Mouse (Mus musculus): ENCODE measurements around the gene Ehd2. TPM values are rescaled to one million over a fixed set of nuclear protein-coding genes. Genes with fewer than 3 reads are reported as not detected.

Gene Ehd2
- polyA plus RNA-seq, 1 experiment from 2014 or later, result 6.4 TPM

DNA sequence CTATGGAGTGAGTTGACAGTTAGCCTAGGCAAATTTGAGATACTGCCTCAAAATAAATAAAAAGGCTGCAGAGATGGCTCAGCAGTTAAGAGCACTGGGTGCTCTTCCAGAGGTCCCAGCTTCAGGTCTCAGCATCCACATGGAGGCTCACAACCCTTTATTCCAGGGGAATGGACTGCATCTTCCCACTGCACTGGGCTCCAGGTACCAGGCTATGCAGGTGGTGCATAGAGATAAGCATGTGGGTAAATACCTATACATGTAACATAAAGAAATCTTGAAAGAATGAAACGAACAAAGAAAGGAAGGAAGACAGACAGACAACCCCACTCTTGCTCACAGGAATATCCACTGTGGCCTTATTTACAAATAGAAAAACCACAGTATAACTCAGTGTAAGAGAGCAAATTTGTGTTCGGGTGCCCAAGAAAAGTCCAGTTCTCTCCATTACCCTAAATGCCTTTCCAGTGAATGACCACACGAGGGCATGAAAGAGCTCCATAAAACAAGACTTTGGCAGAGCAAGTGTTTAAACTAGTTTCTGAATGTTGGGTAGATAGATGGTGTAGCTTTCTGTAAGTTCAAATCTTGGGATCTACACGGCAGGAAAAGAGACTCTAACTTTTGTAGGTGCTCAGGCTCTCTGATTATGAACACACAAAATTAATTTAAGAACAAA, 15.5 kb upstream of the Ehd2 start:
- WGBS, result 54% methylated on average over 4 of the region's 4 CpGs
- H3K4me3 ChIP-seq (ENCODE audit: low read depth, low read length), result no peak overlapping the region
- H3K27me3 ChIP-seq (ENCODE audit: control insufficient read depth, insufficient read depth, low read length), result no peaks in the 10 kb centered on the region
- H3K9me3 ChIP-seq (ENCODE audit: control insufficient read depth, low read length), result no peaks in the 10 kb centered on the region
- no peak overlapping the region for H3K9ac ChIP-seq (ENCODE audit: low read depth, low read length)
- no peaks in the 10 kb centered on the region for H3K4me1 ChIP-seq (replicated peaks; ENCODE audit: control insufficient read depth, insufficient read depth, low read length)
- peak; percentile 32 for DNase-seq (ENCODE audit: low spot score)
- no peak for ATAC-seq (ENCODE audit: low FRiP score)
- H3K27ac ChIP-seq (ENCODE audit: low read depth, low read length), result no peak overlapping the region
- peaks cover 14% of the 10 kb centered on the region for H3K36me3 ChIP-seq (ENCODE audit: control insufficient read depth, insufficient read depth, low read length)
- no peak overlapping the region for H3K4me2 ChIP-seq (replicated peaks; ENCODE audit: low read depth, low read length)

DNA sequence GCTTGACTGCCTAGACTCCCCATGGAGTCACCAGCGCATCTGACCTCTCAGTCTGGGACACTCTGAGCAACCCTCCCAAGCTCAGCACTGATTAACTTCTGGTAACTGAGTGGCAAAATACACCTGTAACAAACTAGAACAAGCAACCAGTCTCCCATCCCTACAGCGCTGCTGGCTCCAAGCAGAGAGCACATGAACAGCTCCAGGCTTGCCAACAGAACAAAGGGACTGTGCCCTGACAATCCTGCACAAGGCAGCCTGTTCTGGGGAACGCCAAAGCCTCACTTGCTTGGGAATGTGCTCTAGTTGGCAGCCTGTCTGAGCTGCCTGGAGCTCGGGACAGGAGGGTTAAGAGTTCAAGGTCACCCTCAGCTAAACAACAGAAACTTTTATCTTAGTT, 14.2 kb upstream of the Ehd2 start:
- H3K27ac ChIP-seq (ENCODE audit: low read depth, low read length), result no peak overlapping the region
- H3K9me3 ChIP-seq (ENCODE audit: control insufficient read depth, low read length), result no peaks in the 10 kb centered on the region
- H3K4me1 ChIP-seq (replicated peaks; ENCODE audit: control insufficient read depth, insufficient read depth, low read length), result no peaks in the 10 kb centered on the region
- H3K4me3 ChIP-seq (ENCODE audit: low read depth, low read length), result no peak overlapping the region
- ATAC-seq (ENCODE audit: low FRiP score) (no peak), DNase-seq (ENCODE audit: low spot score) (no peak)
- peaks cover 10% of the 10 kb centered on the region; the same call in 1 of the 2 replicates for H3K36me3 ChIP-seq (ENCODE audit: control insufficient read depth, insufficient read depth, low read length)
- no peaks in the 10 kb centered on the region for H3K27me3 ChIP-seq (ENCODE audit: control insufficient read depth, insufficient read depth, low read length)
- WGBS, result 84% methylated on average over 4 of the region's 4 CpGs
- H3K4me2 ChIP-seq (replicated peaks; ENCODE audit: low read depth, low read length), result no peak overlapping the region
- no peak overlapping the region for H3K9ac ChIP-seq (ENCODE audit: low read depth, low read length)

DNA sequence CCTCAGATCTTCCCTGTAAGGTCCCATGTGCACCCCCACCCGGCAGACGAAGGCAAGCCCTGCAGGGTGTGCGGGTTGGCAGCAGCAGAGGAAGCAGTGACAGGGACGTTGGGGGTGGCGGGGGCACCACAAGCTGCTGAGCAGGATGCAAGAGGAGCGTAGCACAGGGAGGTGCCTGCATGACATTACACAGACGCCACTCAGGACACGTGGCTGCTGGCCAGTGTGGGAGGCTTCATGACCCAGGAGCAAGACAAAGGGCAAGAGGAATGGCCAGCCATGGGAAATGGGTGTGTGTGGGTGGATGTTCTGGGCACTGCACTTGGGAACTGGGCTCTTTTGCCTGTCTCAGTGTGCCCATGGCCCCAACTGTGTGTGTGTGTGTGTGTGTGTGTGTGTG, 12.9 kb upstream of the Ehd2 start:
- H3K27ac ChIP-seq (ENCODE audit: low read depth, low read length), result no peak overlapping the region
- peaks cover 10% of the 10 kb centered on the region; the same call in 1 of the 2 replicates for H3K36me3 ChIP-seq (ENCODE audit: control insufficient read depth, insufficient read depth, low read length)
- no peaks in the 10 kb centered on the region for H3K9me3 ChIP-seq (ENCODE audit: control insufficient read depth, low read length)
- 87% methylated on average over 8 of the region's 8 CpGs for WGBS
- no peaks in the 10 kb centered on the region for H3K4me1 ChIP-seq (replicated peaks; ENCODE audit: control insufficient read depth, insufficient read depth, low read length)
- no peak overlapping the region for H3K9ac ChIP-seq (ENCODE audit: low read depth, low read length)
- no peak for DNase-seq (ENCODE audit: low spot score)
- H3K4me2 ChIP-seq (replicated peaks; ENCODE audit: low read depth, low read length), result no peak overlapping the region
- no peak overlapping the region for H3K4me3 ChIP-seq (ENCODE audit: low read depth, low read length)
- H3K27me3 ChIP-seq (ENCODE audit: control insufficient read depth, insufficient read depth, low read length), result no peaks in the 10 kb centered on the region
- no peak for ATAC-seq (ENCODE audit: low FRiP score)

DNA sequence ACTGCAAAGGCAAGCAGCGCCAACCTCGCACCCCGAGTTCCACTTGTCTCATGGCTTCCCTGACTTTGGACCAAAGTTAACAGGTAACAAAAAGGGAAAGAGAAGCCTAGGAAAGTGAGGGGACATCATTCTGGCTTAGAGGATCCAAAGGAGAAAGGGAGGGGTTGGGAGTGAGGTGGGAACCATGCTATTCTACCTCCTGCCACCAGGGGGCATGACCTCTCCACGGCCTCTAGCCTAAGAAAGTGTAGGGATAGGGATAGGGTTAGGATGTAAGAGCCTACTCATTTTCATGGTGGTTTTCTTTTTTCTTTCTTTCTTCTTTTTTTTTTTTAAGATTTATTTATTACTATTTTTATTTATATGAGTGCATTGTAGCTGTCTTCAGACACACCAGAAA, 8.5 kb upstream of the Ehd2 start:
- H3K36me3 ChIP-seq (ENCODE audit: control insufficient read depth, insufficient read depth, low read length), result peaks cover 25% of the 10 kb centered on the region; the same call in 1 of the 2 replicates
- DNase-seq (ENCODE audit: low spot score), result peak; percentile 61
- ATAC-seq (ENCODE audit: low FRiP score), result no peak

DNA sequence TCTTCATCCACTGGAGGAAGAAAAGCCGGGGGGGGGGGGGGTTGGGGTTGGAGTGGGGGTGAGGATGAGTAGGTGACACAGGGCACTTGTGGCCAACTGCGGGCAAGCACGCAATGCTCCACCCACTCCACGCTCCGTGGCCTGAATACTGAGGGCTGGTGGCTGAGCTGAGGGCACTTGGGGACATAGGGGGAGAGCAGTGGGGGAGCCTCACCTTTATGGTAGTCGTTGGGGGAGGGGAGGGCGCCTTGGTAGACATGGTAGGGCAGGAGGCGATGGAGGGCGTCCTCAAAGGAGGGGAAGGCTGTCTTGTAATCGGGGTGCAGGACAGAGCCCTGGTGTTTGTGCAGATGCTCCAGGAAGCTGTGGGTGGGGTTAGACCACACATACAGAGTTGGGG, 8.1 kb upstream of the Ehd2 start:
- ATAC-seq (ENCODE audit: low FRiP score), result no peak
- H3K4me1 ChIP-seq (replicated peaks; ENCODE audit: control insufficient read depth, insufficient read depth, low read length), result no peaks in the 10 kb centered on the region
- no peak for DNase-seq (ENCODE audit: low spot score)
- H3K36me3 ChIP-seq (ENCODE audit: control insufficient read depth, insufficient read depth, low read length), result peaks cover 25% of the 10 kb centered on the region; the same call in 1 of the 2 replicates
- H3K4me3 ChIP-seq (ENCODE audit: low read depth, low read length), result no peak overlapping the region
- no peaks in the 10 kb centered on the region for H3K9me3 ChIP-seq (ENCODE audit: control insufficient read depth, low read length)
- no peak overlapping the region for H3K9ac ChIP-seq (ENCODE audit: low read depth, low read length)
- WGBS, result 95% methylated on average over 10 of the region's 10 CpGs
- no peak overlapping the region for H3K27ac ChIP-seq (ENCODE audit: low read depth, low read length)
- H3K27me3 ChIP-seq (ENCODE audit: control insufficient read depth, insufficient read depth, low read length), result no peaks in the 10 kb centered on the region
- no peak overlapping the region for H3K4me2 ChIP-seq (replicated peaks; ENCODE audit: low read depth, low read length)

More for the DNA sequence above, 8.5 kb upstream of the Ehd2 start:
- Histone ChIP-seq H3K27me3 (ENCODE audit: control insufficient read depth, insufficient read depth, low read length) (no peaks in the 10 kb centered on the region), H3K4me2 (replicated peaks; ENCODE audit: low read depth, low read length) (no peak overlapping the region), H3K9ac (ENCODE audit: low read depth, low read length) (no peak overlapping the region), H3K9me3 (ENCODE audit: control insufficient read depth, low read length) (no peaks in the 10 kb centered on the region), H3K27ac (ENCODE audit: low read depth, low read length) (no peak overlapping the region), H3K4me3 (ENCODE audit: low read depth, low read length) (no peak overlapping the region), H3K4me1 (replicated peaks; ENCODE audit: control insufficient read depth, insufficient read depth, low read length) (no peaks in the 10 kb centered on the region)
- WGBS, result 82% methylated on average over 4 of the region's 4 CpGs

DNA sequence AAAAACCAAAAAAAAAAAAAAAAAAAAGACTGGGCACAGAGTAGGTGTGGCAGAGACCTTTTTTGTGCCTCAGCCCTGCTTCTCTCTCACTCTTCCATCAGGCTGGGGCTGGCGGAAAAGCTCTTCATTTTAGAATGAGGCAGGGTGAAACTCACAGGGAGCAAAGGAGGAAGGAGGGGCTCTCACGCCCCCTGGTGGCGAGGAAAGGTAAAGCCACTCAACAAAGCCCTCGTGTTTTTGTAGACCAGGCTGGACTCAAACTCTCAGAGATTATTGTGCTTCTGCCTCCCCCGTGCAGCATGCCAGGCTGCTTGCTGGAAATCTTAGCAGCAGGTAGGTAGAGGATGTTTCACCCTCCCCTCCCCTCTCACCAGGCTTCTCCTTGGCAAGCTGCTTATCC, 7.3 kb upstream of the Ehd2 start:
- peaks cover 29% of the 10 kb centered on the region for H3K36me3 ChIP-seq (ENCODE audit: control insufficient read depth, insufficient read depth, low read length)

DNA sequence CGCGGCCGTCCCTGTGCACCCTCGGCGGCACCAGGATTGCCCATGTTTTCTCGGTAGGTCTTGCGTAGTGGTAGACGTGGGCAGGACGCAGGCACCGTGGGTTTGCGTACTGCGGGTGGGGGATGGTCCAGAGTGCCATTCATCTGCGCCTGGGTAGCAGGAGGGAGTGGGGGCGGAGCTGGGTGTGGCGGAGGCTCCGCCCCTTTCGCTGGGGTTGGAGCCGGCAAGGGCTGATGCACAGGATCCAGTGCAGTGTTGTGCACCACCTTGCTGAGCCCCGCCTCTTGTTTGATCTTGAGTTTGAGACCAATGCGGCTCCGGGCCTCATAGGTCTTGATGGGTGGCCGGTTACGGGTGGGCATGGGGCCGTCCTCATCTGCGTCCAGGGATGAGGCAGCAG, 4.9 kb upstream of the Ehd2 start:
- WGBS, result 61% methylated on average over 25 of the region's 25 CpGs
- peak; percentile 29 for DNase-seq (ENCODE audit: low spot score)
- no peaks in the 10 kb centered on the region for H3K27me3 ChIP-seq (ENCODE audit: control insufficient read depth, insufficient read depth, low read length)
- no peaks in the 10 kb centered on the region for H3K9me3 ChIP-seq (ENCODE audit: control insufficient read depth, low read length)
- peak; percentile 21; the same call in 1 of the 2 replicates for ATAC-seq (ENCODE audit: low FRiP score)
- peaks cover 22% of the 10 kb centered on the region for H3K36me3 ChIP-seq (ENCODE audit: control insufficient read depth, insufficient read depth, low read length)
- no peak overlapping the region for H3K4me3 ChIP-seq (ENCODE audit: low read depth, low read length)
- no peaks in the 10 kb centered on the region for H3K4me1 ChIP-seq (replicated peaks; ENCODE audit: control insufficient read depth, insufficient read depth, low read length)
- no peak overlapping the region for H3K27ac ChIP-seq (ENCODE audit: low read depth, low read length)
- no peak overlapping the region for H3K4me2 ChIP-seq (replicated peaks; ENCODE audit: low read depth, low read length)
- H3K9ac ChIP-seq (ENCODE audit: low read depth, low read length), result no peak overlapping the region

More for the DNA sequence above, 7.3 kb upstream of the Ehd2 start:
- H3K27ac ChIP-seq (ENCODE audit: low read depth, low read length), result no peak overlapping the region
- WGBS, result 64% methylated on average over 5 of the region's 5 CpGs
- DNase-seq (ENCODE audit: low spot score), result peak; percentile 61
- H3K9me3 ChIP-seq (ENCODE audit: control insufficient read depth, low read length), result no peaks in the 10 kb centered on the region
- no peaks in the 10 kb centered on the region for H3K4me1 ChIP-seq (replicated peaks; ENCODE audit: control insufficient read depth, insufficient read depth, low read length)
- H3K9ac ChIP-seq (ENCODE audit: low read depth, low read length), result no peak overlapping the region
- ATAC-seq (ENCODE audit: low FRiP score), result no peak
- no peak overlapping the region for H3K4me3 ChIP-seq (ENCODE audit: low read depth, low read length)
- no peaks in the 10 kb centered on the region for H3K27me3 ChIP-seq (ENCODE audit: control insufficient read depth, insufficient read depth, low read length)
- H3K4me2 ChIP-seq (replicated peaks; ENCODE audit: low read depth, low read length), result no peak overlapping the region

DNA sequence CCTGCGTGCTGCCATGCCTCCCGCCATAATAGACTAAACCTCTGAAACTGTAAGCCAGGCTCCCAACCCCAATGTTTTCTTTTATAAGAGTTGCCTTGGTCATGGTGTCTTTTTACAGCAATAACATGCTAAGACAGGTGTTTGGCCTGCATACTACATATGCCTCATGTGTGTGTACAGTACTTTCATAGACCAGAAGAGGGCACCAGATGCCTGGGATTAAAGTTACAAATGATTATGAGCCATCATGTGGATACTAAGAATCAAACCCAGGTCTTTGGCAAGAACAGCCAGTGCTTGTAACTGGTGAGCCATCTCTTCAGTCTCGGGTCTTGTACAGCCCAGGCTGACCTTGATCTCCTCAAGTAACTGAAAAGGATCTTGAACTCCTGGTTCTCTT, 2.3 kb upstream of the Ehd2 start:
- H3K4me3 ChIP-seq (ENCODE audit: low read depth, low read length), result no peak overlapping the region
- no peak overlapping the region for H3K9ac ChIP-seq (ENCODE audit: low read depth, low read length)
- no peaks in the 10 kb centered on the region; the same call in 1 of the 2 replicates for H3K4me1 ChIP-seq (replicated peaks; ENCODE audit: control insufficient read depth, insufficient read depth, low read length)
- H3K27me3 ChIP-seq (ENCODE audit: control insufficient read depth, insufficient read depth, low read length), result no peaks in the 10 kb centered on the region
- H3K27ac ChIP-seq (ENCODE audit: low read depth, low read length), result no peak overlapping the region
- DNase-seq (ENCODE audit: low spot score), result no peak
- no peaks in the 10 kb centered on the region for H3K9me3 ChIP-seq (ENCODE audit: control insufficient read depth, low read length)
- H3K4me2 ChIP-seq (replicated peaks; ENCODE audit: low read depth, low read length), result no peak overlapping the region
- H3K36me3 ChIP-seq (ENCODE audit: control insufficient read depth, insufficient read depth, low read length), result peaks cover 17% of the 10 kb centered on the region
- WGBS, result 85% methylated on average over 3 of the region's 3 CpGs
- ATAC-seq (ENCODE audit: low FRiP score), result no peak

DNA sequence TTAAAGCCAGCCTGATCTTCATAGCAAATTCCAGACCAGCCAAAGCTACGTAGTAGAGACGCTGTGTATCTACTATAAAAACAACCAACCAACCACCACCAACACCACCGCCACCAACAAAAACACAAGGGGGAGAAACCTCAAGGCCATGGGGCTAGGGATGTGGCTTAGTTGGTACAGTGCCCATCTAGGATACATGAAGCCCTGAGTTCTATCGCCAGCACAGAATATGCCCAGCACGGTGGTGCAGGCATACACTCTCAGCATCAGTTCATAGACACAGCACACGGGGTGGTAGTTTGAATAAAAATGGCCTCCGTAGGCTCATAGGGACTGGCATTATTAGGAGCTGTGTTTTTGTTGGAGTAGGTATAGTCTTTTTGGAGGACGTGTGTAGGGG, 955 bp upstream of the Ehd2 start:
- H3K27ac ChIP-seq (ENCODE audit: low read depth, low read length), result no peak overlapping the region
- H3K9ac ChIP-seq (ENCODE audit: low read depth, low read length), result no peak overlapping the region
- H3K4me2 ChIP-seq (replicated peaks; ENCODE audit: low read depth, low read length), result no peak overlapping the region
- peaks cover 13% of the 10 kb centered on the region for H3K36me3 ChIP-seq (ENCODE audit: control insufficient read depth, insufficient read depth, low read length)
- H3K9me3 ChIP-seq (ENCODE audit: control insufficient read depth, low read length), result no peaks in the 10 kb centered on the region
- DNase-seq (ENCODE audit: low spot score) (no peak), ATAC-seq (ENCODE audit: low FRiP score) (no peak)
- no peaks in the 10 kb centered on the region for H3K27me3 ChIP-seq (ENCODE audit: control insufficient read depth, insufficient read depth, low read length)
- 85% methylated on average over 8 of the region's 8 CpGs for WGBS
- H3K4me3 ChIP-seq (ENCODE audit: low read depth, low read length), result no peak overlapping the region
- H3K4me1 ChIP-seq (replicated peaks; ENCODE audit: control insufficient read depth, insufficient read depth, low read length), result no peaks in the 10 kb centered on the region; the same call in 1 of the 2 replicates

Measured in hindbrain, embryonic 11.5 days (tissue).